Comparison of ENCODE assay signal across 23 mouse cellular contexts in the genomic region with DNA sequence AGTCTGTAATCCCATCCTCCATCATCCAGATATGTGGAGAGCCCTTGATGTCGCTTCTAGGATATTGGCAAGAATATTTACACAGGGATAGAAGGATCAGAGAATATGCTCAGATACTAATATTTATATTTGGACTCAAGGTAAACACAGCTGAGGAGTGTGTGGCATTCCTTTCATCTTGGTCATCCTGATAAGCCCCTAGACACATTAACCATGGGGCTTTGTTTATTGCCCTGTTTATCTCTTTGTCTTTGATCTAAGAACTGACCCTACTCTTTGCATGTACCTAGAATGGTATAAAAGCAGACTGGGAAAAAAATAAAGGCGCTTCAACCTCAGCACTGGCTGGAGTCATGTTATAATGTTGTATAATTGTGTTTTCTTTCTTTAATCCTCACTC. TPM values are rescaled to one million over a fixed set of nuclear protein-coding genes. Genes with fewer than 3 reads are reported as not detected.
DNase-seq lines count a peak whose midpoint lies in the region; ATAC-seq lines count a peak whose summit lies in the region.
"Had no signal": no experiment of that assay in that cellular context is flagged by ENCODE, and none has a peak within 500 bp of the region (broad histone marks: within the 10 kb centered on the region; RNA-seq: fewer than 3 reads in every experiment).

No protein-coding gene starts in this region.

- no peaks in the 10 kb centered on the region for H3K36me3 ChIP-seq in intestine, embryonic 14.5 days (ENCODE audit: control insufficient read depth, insufficient read depth, low read length)
- no peaks in the 10 kb centered on the region for H3K36me3 ChIP-seq in intestine, embryonic 16.5 days (ENCODE audit: control insufficient read depth, insufficient read depth, low read length)
- H3K36me3 ChIP-seq: embryonic facial prominence, embryonic 10.5 days; embryonic facial prominence, embryonic 12.5 days; forebrain, embryonic 15.5 days; G1E had no signal

- H3K4me1 ChIP-seq in intestine, embryonic 14.5 days (replicated peaks; ENCODE audit: control insufficient read depth, insufficient read depth, low read length), result no peaks in the 10 kb centered on the region
- H3K4me1 ChIP-seq in intestine, embryonic 16.5 days (ENCODE audit: control insufficient read depth, insufficient read depth, low read length), result no peaks in the 10 kb centered on the region
- H3K4me1 ChIP-seq: embryonic facial prominence, embryonic 10.5 days; embryonic facial prominence, embryonic 12.5 days; forebrain, embryonic 13.5 days; forebrain, embryonic 15.5 days had no signal

- DNase-seq in intestine, embryonic 14.5 days (ENCODE audit: low spot score), result no peak
- DNase-seq in yolk sac, embryonic 10.5 days (ENCODE audit: low spot score), result peak; percentile 14
- DNase-seq in spleen, postnatal 36 days (ENCODE audit: low spot score in 2 of 2), result no peak
- no peak for DNase-seq in frontal cortex, postnatal 36 days (ENCODE audit: low spot score in 2 of 2)
- DNase-seq: adrenal gland, adult 8-10 months; adrenal gland, postnatal 14 days; adrenal gland, postnatal 36 days; B cell, adult 2 months; cerebellum, adult 11-12 months; cerebellum, adult 2 months; cerebellum, adult 9-10 months; cerebellum, postnatal 10 days; cerebellum, postnatal 25 days had no signal

- H3K9ac ChIP-seq in intestine, embryonic 14.5 days (ENCODE audit: low read length), result no peak overlapping the region
- no peak overlapping the region for H3K9ac ChIP-seq in intestine, embryonic 16.5 days (ENCODE audit: low read depth, low read length)
- H3K9ac ChIP-seq: embryonic facial prominence, embryonic 12.5 days; forebrain, embryonic 13.5 days; forebrain, embryonic 15.5 days had no signal

- no peak overlapping the region for H3K4me2 ChIP-seq in intestine, embryonic 14.5 days (ENCODE audit: low read length)
- H3K4me2 ChIP-seq in intestine, embryonic 16.5 days (ENCODE audit: low read depth, low read length), result no peak overlapping the region
- H3K4me2 ChIP-seq: embryonic facial prominence, embryonic 12.5 days; forebrain, embryonic 13.5 days; forebrain, embryonic 15.5 days had no signal

- 54% methylated on average over 2 of the region's 2 CpGs for WGBS in intestine, embryonic 14.5 days
- 51% methylated on average over 2 of the region's 2 CpGs for WGBS in intestine, embryonic 16.5 days

- H3K27ac ChIP-seq in intestine, embryonic 14.5 days (ENCODE audit: low read depth), result no peak overlapping the region
- H3K27ac ChIP-seq in intestine, embryonic 16.5 days (ENCODE audit: low read length), result no peak overlapping the region
- H3K27ac ChIP-seq: embryonic facial prominence, embryonic 10.5 days; embryonic facial prominence, embryonic 12.5 days; forebrain, embryonic 13.5 days; forebrain, embryonic 15.5 days had no signal

- H3K27me3 ChIP-seq in intestine, embryonic 14.5 days (replicated peaks; ENCODE audit: control insufficient read depth, insufficient read depth, low read length), result no peaks in the 10 kb centered on the region
- no peaks in the 10 kb centered on the region for H3K27me3 ChIP-seq in intestine, embryonic 16.5 days (replicated peaks; ENCODE audit: control insufficient read depth, insufficient read depth, low read length)
- H3K27me3 ChIP-seq: CH12.LX; embryonic facial prominence, embryonic 12.5 days; forebrain, embryonic 13.5 days; forebrain, embryonic 15.5 days; Patski had no signal

- H3K9me3 ChIP-seq in intestine, embryonic 14.5 days (ENCODE audit: control insufficient read depth, low read length), result no peaks in the 10 kb centered on the region
- no peaks in the 10 kb centered on the region for H3K9me3 ChIP-seq in intestine, embryonic 16.5 days (ENCODE audit: control insufficient read depth, low read length)
- H3K9me3 ChIP-seq: embryonic facial prominence, embryonic 10.5 days; embryonic facial prominence, embryonic 12.5 days; forebrain, embryonic 13.5 days; forebrain, embryonic 15.5 days; G1E had no signal

- H3K4me3 ChIP-seq in intestine, embryonic 14.5 days (ENCODE audit: low read depth, low read length), result no peak overlapping the region
- no peak overlapping the region for H3K4me3 ChIP-seq in intestine, embryonic 16.5 days (ENCODE audit: low read length)
- H3K4me3 ChIP-seq: embryonic facial prominence, embryonic 10.5 days; embryonic facial prominence, embryonic 12.5 days; forebrain, embryonic 13.5 days; forebrain, embryonic 15.5 days had no signal

- ATAC-seq in intestine, embryonic 14.5 days (replicated peaks; ENCODE audit: low FRiP score, low TSS enrichment, low read depth), result 0 out of 2 replicates have a peak, but pooled peaks have one; percentile 50
- ATAC-seq in intestine, embryonic 16.5 days, result peak; percentile 55; the same call in 1 of the 2 replicates
- ATAC-seq: activated CD4-positive, CD25-positive, alpha-beta regulatory T cell, adult 4 months; CD4-positive, CD25-positive, alpha-beta regulatory T cell, adult 4 months; forebrain, embryonic 13.5 days; forebrain, embryonic 15.5 days; Patski had no signal

RNA-seq across cellular contexts. Expression of a gene that starts 28.3 kb away (rescaled TPM):
- polyA plus RNA-seq in intestine, embryonic 14.5 days (2014; fragmentation: Nextera tagmentation; extraction: Ambion mirVana), result 4.2 and 4.3 TPM in 2 replicates
- polyA plus RNA-seq in intestine, embryonic 16.5 days (2015; fragmentation: Nextera tagmentation; extraction: Ambion mirVana), result 3.0 and 3.6 TPM in 2 replicates
- polyA plus RNA-seq: G1E had no signal

RNA-seq across cellular contexts. Expression of a gene that starts 33.7 kb away (rescaled TPM):
- polyA plus RNA-seq in intestine, embryonic 14.5 days (2014; fragmentation: Nextera tagmentation; extraction: Ambion mirVana), result 18.2 and 21.1 TPM in 2 replicates
- 11.8 and 13.8 TPM in 2 replicates for polyA plus RNA-seq in intestine, embryonic 16.5 days (2015; fragmentation: Nextera tagmentation; extraction: Ambion mirVana)
